Mouse (Mus musculus) thymus, postnatal 0 days (tissue): Measurements from ENCODE around the gene Il22ra2. TPM values are rescaled to one million over a fixed set of nuclear protein-coding genes. Genes with fewer than 3 reads are reported as not detected.

Source experiments
- DNase-seq: peaks from one replicate; pipeline ENCODE4 v3.0.0-alpha.2; 2015; ENCODE audit warnings: low spot score
- polyA plus RNA-seq: library from polyadenylated mRNA; unstranded; fragments of >200 nt; fragmentation: Nextera tagmentation; extraction: Ambion mirVana; gene quantifications from 2 replicates; pipeline ENCODE4 v1.2.1, GENCODE M21; 2015

The Il22ra2 gene
- polyA plus RNA-seq: 0.10 and 0.12 TPM in 2 replicates

DNA sequence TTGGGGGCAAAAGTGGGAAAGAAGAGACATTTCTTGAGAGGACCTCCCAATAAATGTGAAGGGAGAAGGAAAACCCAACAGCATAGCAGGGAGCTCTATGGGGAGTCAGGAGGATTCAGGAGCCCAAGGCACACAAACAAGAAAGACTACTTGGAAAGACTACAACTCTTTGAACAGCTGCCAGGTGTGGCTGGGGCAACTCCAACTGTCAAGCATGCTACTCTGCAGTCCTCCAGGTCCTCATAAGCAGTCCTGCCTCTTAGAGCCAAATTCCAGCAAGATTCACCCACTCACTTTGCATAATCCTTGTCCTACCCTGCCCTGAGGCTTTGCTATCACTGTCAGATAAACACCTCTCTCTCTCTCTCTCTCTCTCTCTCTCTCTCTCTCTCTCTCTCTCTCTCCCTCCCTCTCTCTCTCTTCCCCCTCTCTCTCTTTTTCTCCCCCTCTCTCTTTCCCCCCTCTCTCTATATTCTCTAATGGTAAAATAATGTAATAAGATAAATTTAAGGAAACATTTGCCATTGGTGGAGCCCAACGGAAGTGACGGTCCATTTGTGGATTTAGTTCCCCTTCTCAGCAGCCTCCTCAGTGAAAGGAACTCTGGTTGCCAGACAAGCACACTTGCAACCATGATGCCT, at the start of gene Il22ra2:
TSS of gene Il22ra2 (plus strand) at position 591 of the 641 bp plus-strand sequence.
- no peak for DNase-seq

DNA sequence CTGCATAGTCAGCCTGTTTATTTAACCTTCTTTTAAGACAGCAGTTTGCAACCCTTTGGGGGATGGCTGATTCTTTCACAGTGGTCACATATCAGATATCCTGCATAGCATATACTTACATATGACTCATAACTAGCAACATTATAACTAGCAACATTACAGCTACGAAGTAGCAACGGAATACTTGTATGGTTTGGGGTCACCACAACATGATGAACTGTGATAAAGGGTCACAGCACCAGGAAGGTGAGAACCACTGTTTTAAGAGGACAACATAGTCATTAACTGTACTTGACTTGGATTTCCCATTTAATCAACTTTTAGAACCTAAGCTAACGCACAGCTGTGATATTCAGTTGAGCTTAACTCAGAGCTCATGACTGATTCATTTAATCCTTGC, 44.2 kb upstream of the Il22ra2 start:
- no peak for DNase-seq

DNA sequence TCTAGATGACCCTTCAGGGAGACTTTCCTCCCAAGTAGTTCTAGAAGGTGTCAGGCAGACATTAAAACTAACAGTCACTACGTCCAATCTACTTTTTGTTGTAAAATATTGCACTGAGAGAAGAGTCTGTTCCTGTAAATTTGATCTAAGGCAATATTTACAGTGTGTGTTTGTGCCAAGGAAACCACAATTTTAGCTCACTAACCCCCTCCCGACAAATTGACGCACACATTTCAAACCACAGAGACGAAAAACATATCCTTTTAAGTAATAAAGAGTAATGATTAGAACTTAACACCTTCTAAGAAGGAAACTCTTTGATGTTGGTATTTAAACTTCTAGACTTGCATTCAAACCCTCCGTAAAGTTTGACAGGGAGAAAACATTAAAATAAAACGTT, 43.8 kb upstream of the Il22ra2 start:
- peak; percentile 52 for DNase-seq

DNA sequence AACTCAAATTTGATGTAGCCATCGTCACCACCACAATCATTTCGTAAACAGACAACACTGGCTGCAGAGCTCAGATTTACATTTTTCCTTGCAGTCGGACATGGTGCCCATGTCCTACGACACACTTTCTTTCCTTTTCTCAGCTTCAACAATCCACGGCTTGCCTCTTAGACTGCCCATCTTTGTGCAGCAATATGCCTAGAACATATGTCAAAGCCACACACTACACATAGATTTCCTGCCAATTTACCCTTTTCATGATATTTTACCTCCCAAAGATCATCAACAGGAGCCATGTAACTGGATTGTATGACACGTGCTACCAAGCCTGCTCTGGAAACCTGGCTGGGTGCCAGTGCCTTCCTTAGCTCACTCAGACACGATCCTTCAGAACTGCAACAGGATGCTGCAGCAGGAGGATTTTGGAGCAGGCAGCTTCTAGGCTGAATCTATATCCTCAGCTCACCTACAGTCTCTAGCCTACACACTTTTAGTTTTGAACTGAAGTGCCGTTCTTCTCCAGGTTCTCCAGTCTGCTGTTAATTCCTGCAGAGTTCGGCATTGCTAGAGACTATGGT, 43.3 kb upstream of the Il22ra2 start:
- no peak for DNase-seq

DNA sequence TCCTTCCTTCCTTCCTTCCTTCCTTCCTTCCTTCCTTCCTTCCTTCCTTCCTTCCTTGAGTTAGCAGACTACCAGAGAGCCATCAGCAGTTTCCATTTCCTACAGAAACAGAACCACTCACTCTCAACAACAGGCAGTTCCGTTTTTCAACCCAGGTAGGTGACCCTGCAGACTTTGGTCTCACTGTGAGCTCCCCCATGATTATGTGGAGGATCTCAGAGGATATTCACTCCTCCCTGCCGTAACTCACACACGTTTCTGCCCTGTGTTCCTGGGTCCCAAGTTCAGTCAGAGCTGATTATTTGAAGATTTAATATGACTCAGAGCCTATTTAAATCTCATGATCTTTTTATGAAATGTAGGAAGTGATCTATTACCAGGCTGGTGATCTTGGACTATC, 41.1 kb upstream of the Il22ra2 start:
- DNase-seq: no peak

DNA sequence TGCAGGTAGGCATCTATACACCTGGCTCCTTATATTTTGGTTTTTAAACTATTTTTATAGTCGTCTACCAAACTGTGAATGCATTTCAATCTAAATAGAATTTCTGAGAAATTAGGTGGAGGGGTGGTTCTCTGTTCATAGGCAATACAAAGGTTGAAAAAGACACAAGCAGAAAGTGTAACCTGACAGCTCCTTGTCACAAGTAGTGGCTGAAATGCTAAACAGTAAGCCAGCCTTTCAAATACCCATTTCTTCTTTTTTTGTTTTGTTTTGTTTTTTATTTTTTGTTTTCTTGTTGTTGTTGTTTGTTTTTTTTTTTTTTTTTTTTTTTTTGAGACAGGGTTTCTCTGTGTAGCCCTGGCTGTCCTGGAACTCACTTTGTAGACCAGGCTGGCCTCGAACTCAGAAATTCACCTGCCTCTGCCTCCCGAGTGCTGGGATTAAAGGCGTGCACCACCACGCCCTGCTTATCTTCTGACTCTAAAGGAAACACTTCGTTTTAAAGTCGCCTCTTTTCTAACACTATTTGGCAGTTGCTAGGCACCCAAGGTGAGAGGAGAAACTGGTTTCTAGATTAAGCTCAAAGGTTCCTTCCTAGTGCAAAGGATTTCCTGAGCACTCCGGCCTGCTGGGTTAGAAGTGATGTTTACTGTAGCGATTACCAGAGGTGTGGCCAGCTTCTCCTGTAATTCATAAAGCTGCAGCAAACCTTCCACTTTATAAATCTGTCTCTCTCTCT, 39.8 kb upstream of the Il22ra2 start:
- DNase-seq: peak; percentile 70

DNA sequence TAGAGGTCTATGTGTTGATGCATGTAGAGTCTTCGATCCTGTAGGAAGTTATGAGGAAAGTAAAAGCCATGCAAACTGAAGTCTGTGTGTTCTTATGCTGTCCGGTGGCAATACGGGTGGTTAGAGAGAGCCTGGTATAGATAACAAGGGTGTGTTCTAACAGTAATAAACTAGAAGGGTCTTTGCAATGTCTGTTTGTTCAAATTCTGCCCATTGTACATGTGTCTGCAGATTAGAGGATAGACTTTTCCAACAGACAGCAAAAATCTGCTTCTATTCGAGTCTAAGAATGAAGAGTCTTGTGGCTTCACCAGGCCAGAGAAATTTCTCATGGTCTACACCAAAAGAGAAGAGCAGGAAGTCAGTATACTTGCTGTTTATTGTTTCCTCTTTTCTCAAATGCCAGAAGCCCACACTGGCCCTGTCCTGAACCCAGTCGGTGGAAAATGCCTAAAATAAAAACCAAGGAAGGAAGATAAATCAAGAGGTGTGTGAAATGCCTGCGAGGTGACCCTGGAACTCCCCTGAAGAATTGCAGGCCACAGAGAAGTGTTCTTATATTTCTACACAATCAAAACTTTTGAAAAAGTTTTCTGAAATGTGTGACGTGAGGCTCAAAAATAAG, 38.9 kb upstream of the Il22ra2 start:
- DNase-seq: peak; percentile 5

DNA sequence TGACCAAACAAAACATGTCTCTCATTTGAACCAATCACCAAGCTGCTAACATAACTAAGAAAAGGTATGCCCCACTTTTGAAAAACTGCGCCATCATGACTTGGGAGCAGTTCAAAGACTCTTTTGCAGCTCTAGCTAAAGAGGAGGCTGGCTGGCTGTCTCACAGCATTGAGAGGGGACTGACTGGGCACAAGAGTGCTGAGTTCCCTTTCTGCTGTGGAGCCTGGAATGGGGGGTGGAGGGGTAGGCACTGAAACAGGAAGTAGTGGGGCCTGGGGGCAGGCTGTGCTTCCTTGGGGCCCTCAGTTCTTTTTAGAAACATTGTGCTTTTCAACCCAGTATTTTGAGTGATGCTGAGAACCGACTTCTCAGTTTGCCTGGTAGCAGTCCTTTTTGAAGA, 37.7 kb upstream of the Il22ra2 start:
- peak; percentile 97 for DNase-seq

DNA sequence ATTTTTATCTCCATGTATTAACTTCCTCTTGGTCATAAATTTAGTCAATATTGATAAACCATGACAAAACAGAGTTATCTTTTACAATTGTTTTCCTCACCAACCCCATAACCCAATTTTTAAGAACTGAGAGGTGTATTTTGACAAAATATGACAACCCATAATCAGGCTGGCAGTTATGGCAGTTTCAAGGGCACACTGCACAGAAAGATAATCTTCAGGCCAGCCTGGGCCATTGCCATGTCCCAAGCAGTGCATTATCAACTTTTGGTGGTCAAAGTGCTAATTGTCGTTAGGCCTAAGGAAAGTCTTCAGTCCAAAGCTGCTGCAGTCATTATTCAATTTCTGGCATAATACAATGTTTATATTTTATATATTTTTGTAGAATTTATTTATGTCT, 37.0 kb upstream of the Il22ra2 start:
- DNase-seq: no peak

DNA sequence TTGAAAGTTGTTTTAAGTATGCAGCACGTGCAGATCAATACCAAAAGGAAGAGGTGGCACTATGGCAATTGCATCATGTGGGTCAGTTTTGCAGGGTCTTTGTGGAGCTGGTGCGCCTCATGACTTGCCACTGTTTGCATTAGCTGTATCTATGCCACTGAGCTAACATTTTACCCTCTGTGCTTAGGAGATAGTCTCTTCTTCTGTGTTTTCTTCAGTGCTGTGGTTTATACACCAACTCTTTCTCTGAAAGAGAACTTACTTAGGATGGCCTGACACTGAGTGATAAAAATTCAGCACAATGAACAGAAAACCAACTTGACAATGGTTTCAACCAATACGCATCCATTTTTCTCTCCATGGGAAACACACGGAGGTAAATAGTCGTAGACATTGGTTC, 35.9 kb upstream of the Il22ra2 start:
- DNase-seq: no peak

DNA sequence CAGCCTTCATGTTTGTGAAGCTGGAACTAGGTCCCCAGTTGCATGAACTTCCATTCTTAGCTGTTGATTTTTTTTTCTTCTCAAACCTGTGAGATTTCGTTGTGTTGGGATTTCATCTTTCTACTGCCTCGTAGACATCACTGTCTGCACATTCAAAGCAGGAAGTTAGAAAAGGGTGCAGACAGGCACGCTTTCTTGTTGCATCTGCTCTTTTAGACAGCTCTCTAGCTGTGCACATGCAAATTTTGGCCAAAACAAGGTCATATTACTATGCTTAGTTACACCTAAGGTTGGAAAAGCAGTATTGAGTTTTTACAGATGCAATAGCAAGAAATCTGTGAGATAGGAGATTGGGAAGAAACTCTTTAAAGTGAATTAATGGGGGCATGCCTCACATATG, 34.5 kb upstream of the Il22ra2 start:
- DNase-seq: peak; percentile 59

DNA sequence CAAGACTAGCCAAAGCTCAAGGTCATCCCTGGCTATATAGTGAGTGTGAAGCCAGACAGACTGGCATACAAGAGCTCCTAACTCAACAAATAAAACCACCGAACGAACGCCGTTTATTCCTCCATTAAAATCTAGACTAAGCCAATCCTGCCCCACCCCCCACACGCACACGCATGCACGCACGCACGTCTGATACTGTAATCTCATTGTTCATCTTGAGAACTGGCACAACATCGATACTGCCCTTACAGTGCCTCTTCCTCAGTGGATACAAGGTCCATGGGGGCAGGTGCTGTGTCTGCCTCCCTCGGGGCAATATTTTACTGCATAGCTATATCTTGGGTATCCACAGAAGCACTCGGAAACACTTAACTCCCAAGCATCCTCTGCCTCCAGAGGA, 32.2 kb upstream of the Il22ra2 start:
- DNase-seq: no peak

DNA sequence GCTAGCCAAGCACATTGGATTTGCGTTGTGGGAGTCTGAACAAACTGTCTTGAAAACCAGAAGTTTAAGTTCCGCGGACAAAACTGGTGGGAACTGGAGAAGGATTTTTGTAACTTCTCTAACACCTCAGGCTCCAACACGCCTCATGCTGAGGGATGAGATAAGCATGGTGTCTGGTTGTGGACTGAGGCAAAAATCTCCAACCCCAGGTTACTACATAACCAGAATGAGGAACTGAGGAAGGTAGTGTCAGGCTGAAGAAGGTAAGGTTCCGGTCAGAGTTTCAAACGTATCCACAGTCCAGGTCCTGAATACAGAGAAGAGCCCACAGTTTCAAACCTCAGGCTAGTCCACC, 30.5 kb upstream of the Il22ra2 start:
- no peak for DNase-seq

DNA sequence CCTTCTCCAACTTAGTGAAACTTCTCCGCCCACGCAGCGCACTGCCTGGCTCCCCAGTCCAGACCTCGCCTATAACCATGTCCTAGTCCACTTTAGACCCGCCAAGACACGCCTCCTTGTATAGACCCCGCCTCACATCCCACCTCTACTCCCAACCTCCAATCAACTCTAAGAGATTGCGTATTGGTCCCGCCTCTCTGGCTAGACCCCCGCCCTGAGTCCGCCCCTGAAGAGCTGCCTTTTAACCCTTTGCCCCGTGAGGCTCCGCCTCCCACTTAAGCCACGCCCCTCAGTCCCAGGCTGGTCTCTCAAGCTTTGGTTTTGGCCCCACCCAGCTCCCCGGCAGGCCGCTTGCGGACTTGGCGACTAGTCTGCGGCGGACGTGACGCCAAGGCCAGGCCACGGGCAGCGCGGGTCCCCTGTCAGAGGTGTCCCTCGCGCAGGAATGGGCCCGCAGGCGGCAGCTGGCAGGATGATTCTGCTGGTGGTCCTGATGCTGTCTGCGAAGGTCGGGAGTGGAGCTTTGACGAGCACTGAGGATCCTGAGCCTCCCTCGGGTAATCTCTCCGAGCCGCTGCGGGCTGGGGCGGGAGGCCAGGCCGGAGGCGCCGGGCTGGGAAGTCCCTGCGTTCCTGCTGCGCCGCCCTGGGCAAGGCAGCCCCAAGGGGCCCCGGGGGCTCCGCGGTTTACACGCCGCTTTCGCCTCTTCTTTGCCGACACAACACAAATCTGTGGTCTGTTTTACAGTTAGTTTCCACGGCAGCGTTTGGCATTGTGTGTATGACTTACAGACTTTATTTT, 30.0 kb upstream of the Il22ra2 start, which contains the start of gene Ifngr1:
TSS of gene Ifngr1 (plus strand) at position 309 of the 801 bp plus-strand sequence.
- DNase-seq: peak; percentile 99

DNA sequence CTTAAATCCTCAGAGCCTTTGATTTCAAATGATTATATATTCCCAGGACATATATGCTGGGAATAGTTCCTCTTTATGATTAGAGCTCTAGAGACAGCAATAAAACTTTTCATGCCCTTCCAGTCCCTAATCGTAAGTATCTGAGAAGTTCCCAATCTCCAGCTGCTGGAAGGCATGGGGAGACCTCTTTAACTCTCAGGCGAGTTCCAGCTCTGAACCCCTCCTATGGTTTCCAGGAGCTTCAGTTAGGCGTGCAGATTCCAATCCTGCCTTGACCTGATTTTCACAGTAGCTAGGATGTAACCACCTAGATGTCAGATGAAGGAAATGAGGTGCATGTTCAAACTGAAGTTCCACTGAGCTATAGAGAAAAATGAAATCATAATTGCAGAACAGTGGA, 29.2 kb upstream of the Il22ra2 start:
- DNase-seq: peak; percentile 49

DNA sequence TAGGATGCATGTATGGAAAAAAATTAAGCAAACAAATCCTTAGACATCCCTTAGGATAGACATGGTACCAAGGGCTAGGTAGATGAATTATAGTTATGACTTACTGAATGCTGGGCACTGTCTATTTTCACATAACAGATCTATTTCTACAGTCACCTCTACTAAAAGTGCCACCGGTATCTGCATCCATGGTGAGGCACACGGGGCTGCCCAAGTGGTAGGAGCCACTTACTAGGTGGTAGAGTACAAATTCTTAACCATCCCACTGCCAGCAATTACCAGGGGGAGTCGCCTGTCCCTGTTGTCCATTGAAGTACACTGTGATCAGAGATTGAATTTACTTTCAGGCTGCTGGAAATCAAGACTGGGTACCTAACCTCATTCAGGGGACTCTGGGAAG, 28.5 kb upstream of the Il22ra2 start:
- no peak for DNase-seq

DNA sequence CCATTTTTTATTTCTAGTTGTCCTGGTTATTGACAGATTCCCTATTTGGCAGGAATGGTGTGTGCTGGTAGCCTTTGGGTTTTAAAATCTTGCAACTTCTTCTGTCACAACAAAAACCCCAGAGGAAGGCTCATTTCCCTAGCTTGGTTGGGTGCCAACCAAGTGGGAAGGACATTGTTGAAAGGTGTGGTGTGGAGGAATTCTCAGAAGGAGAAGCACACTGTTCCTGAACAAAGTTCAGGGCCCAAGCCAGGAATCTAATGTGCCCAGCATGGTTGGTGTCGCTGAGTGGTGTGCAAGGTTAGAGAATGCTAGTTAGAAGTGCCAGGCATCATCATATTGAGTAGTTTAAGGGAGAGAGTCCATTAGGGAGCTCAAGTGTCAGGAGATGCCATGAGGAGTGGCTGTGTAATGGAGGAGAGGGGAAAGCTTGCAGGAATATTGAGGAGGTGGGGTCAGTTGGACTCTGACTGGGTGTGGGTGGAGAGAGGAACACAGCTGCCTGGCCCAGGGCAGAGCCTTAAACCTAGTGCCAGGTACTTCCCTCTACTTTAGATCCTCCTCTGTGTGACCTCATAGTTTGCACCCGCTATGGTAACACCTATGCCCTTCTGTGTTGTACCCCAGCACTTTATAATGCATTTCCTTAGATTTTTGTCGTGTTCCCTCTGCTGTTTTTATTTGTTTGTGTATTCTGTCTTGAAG, 27.4 kb upstream of the Il22ra2 start:
- peak; percentile 67 for DNase-seq

DNA sequence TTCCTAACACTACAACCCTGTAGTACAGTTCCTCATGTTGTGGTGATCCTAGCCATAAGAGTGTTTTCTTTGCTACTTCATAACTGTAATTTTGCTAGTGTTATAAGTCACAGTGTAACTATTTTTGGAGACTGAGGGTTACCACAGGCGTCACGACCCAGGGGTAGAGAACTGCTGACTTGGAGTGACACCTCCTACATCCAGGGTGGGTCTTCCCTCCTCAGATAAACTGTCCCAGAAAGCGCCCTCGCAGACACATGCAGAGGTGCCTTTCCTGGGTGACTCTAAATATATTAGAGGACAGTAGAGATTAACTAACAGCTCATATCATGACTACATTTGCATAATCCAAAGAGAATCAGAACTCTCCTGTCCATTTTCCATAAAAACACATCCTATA, 24.9 kb upstream of the Il22ra2 start:
- no peak for DNase-seq

DNA sequence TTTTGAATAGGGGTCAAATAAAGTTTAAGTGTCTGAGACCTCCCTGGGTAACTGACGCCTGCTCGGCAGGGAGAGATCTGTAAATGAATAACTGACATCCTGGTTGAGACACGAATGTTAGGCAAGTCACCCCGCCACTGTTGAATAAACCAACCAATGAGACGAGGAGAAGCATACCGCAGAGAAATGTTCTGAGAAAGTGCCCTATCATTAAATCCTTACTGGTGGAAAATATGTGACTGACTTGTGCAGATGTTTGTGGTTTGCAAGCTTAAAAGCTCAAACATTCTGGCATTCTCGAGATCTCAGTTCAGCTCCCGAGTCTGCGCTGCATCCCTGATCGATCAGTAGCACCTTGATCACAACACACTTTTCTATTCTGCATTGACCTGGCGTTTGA, 23.7 kb upstream of the Il22ra2 start:
- peak; percentile 91 for DNase-seq

DNA sequence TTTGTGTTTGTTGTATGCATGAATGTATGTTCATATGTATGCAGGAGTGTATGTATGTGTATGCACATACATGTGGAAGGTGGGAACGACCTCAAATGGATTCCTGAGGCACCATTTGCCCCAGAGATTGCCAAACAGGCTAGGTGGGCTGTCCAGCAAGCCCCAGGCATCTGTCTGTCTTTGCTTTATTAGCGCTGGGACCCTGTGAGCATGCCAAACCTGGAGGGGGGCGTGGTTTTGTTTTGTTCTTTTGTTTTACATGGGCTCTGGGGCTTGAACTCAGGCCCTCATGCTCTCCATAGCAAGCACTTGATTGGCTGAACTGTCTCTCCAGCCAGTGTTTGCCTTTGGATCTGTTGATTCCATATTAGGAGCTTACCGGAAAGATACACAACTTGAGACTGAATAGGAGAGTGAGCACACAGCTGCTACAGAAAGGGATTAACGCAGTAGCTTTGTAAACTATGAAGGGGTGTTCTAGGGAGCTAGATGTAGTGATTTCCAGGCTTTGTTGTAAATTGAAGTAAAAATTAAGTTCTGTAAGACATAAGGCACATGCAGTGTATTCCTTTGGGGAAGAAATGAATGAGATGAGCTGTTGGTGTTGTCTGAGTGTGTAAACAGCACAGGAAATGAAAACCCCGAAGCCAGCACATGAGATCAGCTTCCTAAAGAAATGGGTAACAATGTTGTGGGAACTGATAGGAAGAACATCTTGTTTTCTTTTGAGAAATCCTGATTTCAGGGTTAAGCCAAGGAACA, 22.3 kb upstream of the Il22ra2 start:
- DNase-seq: no peak
